Mouse (Mus musculus): ENCODE measurements around the gene Fam241b. TPM values are rescaled to one million over a fixed set of nuclear protein-coding genes. Genes with fewer than 3 reads are reported as not detected.
"Not testable (repeated sequence)": the region's sequence is repeated elsewhere in the genome, so short reads cannot be mapped to it uniquely, and the experiment has no call there.

Gene Fam241b
- polyA plus RNA-seq, 1 experiment from 2014 or later = 0.31 TPM

- 69% methylated on average over 6 of the region's 6 CpGs for WGBS (ENCODE audit: insufficient replicate concordance)
- no peaks in the 10 kb centered on the region for H3K9me3 ChIP-seq (replicated peaks)
- H3K27me3 ChIP-seq = no peaks in the 10 kb centered on the region; the same call in 1 of the 2 replicates
- no peak overlapping the region for H3K4me2 ChIP-seq
- no peaks in the 10 kb centered on the region for H3K4me1 ChIP-seq (replicated peaks)
- H3K36me3 ChIP-seq (replicated peaks) = no peaks in the 10 kb centered on the region
- H3K9ac ChIP-seq = no peak overlapping the region
- H3K4me3 ChIP-seq (replicated peaks) = no peak overlapping the region
- H3K27ac ChIP-seq (replicated peaks) = no peak overlapping the region
- no peak for ATAC-seq (ENCODE audit: insufficient read depth)
Measured at GRCm38 (mm10) chr10:62094401-62094800, 49.3 kb downstream of the Fam241b start.

- 30% methylated on average over 7 of the region's 7 CpGs for WGBS (ENCODE audit: insufficient replicate concordance)
- Histone ChIP-seq H3K4me3 (replicated peaks) (no peak overlapping the region), H3K9me3 (replicated peaks) (no peaks in the 10 kb centered on the region), H3K4me1 (replicated peaks) (no peaks in the 10 kb centered on the region), H3K27me3 (no peaks in the 10 kb centered on the region; the same call in 1 of the 2 replicates), H3K27ac (replicated peaks) (no peak overlapping the region), H3K36me3 (replicated peaks) (no peaks in the 10 kb centered on the region), H3K9ac (no peak overlapping the region), H3K4me2 (no peak overlapping the region)
- no peak for ATAC-seq (ENCODE audit: insufficient read depth)
Measured at GRCm38 (mm10) chr10:62093903-62094302, 49.8 kb downstream of the Fam241b start.

- H3K27me3 ChIP-seq = no peaks in the 10 kb centered on the region
Measured at GRCm38 (mm10) chr10:62089486-62089885, 54.2 kb downstream of the Fam241b start.

GRCm38 (mm10) chr10:62089071-62089470, 54.6 kb downstream of the Fam241b start:
- Histone ChIP-seq H3K36me3 (replicated peaks) (no peaks in the 10 kb centered on the region), H3K4me1 (replicated peaks) (no peaks in the 10 kb centered on the region), H3K9ac (no peak overlapping the region), H3K27ac (replicated peaks) (no peak overlapping the region), H3K4me3 (replicated peaks) (no peak overlapping the region), H3K4me2 (no peak overlapping the region), H3K9me3 (replicated peaks) (no peaks in the 10 kb centered on the region), H3K27me3 (no peaks in the 10 kb centered on the region)
- no peak for ATAC-seq (ENCODE audit: insufficient read depth)
- 53% methylated on average over 7 of the region's 7 CpGs for WGBS (ENCODE audit: insufficient replicate concordance)

More at GRCm38 (mm10) chr10:62089486-62089885, 54.2 kb downstream of the Fam241b start:
- Histone ChIP-seq H3K4me1 (replicated peaks) (no peaks in the 10 kb centered on the region), H3K9ac (no peak overlapping the region), H3K4me3 (replicated peaks) (no peak overlapping the region), H3K27ac (replicated peaks) (no peak overlapping the region), H3K4me2 (no peak overlapping the region), H3K36me3 (replicated peaks) (no peaks in the 10 kb centered on the region), H3K9me3 (replicated peaks) (no peaks in the 10 kb centered on the region)
- no peak for ATAC-seq (ENCODE audit: insufficient read depth)

GRCm38 (mm10) chr10:62088411-62088810, 55.3 kb downstream of the Fam241b start:
- Histone ChIP-seq H3K9me3 (replicated peaks) (no peaks in the 10 kb centered on the region), H3K9ac (no peak overlapping the region), H3K4me3 (replicated peaks) (no peak overlapping the region), H3K27ac (replicated peaks) (no peak overlapping the region), H3K27me3 (no peaks in the 10 kb centered on the region), H3K36me3 (replicated peaks) (no peaks in the 10 kb centered on the region), H3K4me1 (replicated peaks) (no peaks in the 10 kb centered on the region), H3K4me2 (no peak overlapping the region)
- no peak for ATAC-seq (ENCODE audit: insufficient read depth)
- WGBS (ENCODE audit: insufficient replicate concordance) = 50% methylated on average over 5 of the region's 5 CpGs

- H3K9me3 ChIP-seq (replicated peaks) = no peaks in the 10 kb centered on the region
- H3K36me3 ChIP-seq (replicated peaks) = no peaks in the 10 kb centered on the region
- H3K4me1 ChIP-seq (replicated peaks) = no peaks in the 10 kb centered on the region
- ATAC-seq (ENCODE audit: insufficient read depth) = no peak
- H3K4me3 ChIP-seq (replicated peaks) = no peak overlapping the region
- H3K27ac ChIP-seq (replicated peaks) = no peak overlapping the region
- no peak overlapping the region for H3K4me2 ChIP-seq
- H3K27me3 ChIP-seq = no peaks in the 10 kb centered on the region
- 79% methylated on average over 5 of the region's 5 CpGs for WGBS (ENCODE audit: insufficient replicate concordance)
- H3K9ac ChIP-seq = no peak overlapping the region
Measured at GRCm38 (mm10) chr10:62086826-62087225, 56.9 kb downstream of the Fam241b start.

- H3K9ac ChIP-seq = no peak overlapping the region
- H3K9me3 ChIP-seq (replicated peaks) = no peaks in the 10 kb centered on the region
- H3K36me3 ChIP-seq (replicated peaks) = no peaks in the 10 kb centered on the region
- H3K4me3 ChIP-seq (replicated peaks) = no peak overlapping the region
- no peak overlapping the region for H3K27ac ChIP-seq (replicated peaks)
- no peaks in the 10 kb centered on the region for H3K27me3 ChIP-seq
- ATAC-seq (ENCODE audit: insufficient read depth) = no peak
- 23% methylated on average over 2 of the region's 2 CpGs for WGBS (ENCODE audit: insufficient replicate concordance)
- H3K4me1 ChIP-seq (replicated peaks) = no peaks in the 10 kb centered on the region
- H3K4me2 ChIP-seq = no peak overlapping the region
Measured at GRCm38 (mm10) chr10:62086044-62086443, 57.7 kb downstream of the Fam241b start.

- 55% methylated on average over 11 of the region's 11 CpGs for whole genome bisulfite sequencing (ENCODE audit: insufficient replicate concordance)
- H3K9me3 ChIP-seq (replicated peaks) = no peaks in the 10 kb centered on the region
- no peaks in the 10 kb centered on the region for H3K27me3 ChIP-seq
- no peak overlapping the region for H3K9ac ChIP-seq
- ATAC-seq (ENCODE audit: insufficient read depth) = no peak
- H3K27ac ChIP-seq (replicated peaks) = no peak overlapping the region
- no peaks in the 10 kb centered on the region for H3K4me1 ChIP-seq (replicated peaks)
- H3K4me3 ChIP-seq (replicated peaks) = no peak overlapping the region
- no peak overlapping the region for H3K4me2 ChIP-seq
- no peaks in the 10 kb centered on the region for H3K36me3 ChIP-seq (replicated peaks)
Measured at GRCm38 (mm10) chr10:62076248-62077134, 67.2 kb downstream of the Fam241b start.

- not testable (repeated sequence) for H3K27ac ChIP-seq (replicated peaks); H3K4me2 ChIP-seq; H3K9ac ChIP-seq; H3K4me1 ChIP-seq (replicated peaks); H3K36me3 ChIP-seq (replicated peaks); H3K4me3 ChIP-seq (replicated peaks); H3K27me3 ChIP-seq; H3K9me3 ChIP-seq (replicated peaks); ATAC-seq (ENCODE audit: insufficient read depth)
- WGBS (ENCODE audit: insufficient replicate concordance) = 73% methylated on average over 14 of the region's 14 CpGs
Measured at GRCm38 (mm10) chr10:62071346-62071745, 72.4 kb downstream of the Fam241b start.

- ATAC-seq (ENCODE audit: insufficient read depth) = no peak
- H3K9ac ChIP-seq = no peak overlapping the region
- no peaks in the 10 kb centered on the region for H3K36me3 ChIP-seq (replicated peaks)
- H3K4me2 ChIP-seq = no peak overlapping the region
- H3K27ac ChIP-seq (replicated peaks) = no peak overlapping the region
- H3K4me3 ChIP-seq (replicated peaks) = no peak overlapping the region
- H3K4me1 ChIP-seq (replicated peaks) = no peaks in the 10 kb centered on the region; the same call in 1 of the 2 replicates
- no peaks in the 10 kb centered on the region for H3K27me3 ChIP-seq
- no peaks in the 10 kb centered on the region for H3K9me3 ChIP-seq (replicated peaks)
- 61% methylated on average over 8 of the region's 8 CpGs for WGBS (ENCODE audit: insufficient replicate concordance)
Measured at GRCm38 (mm10) chr10:62070636-62071035, 73.1 kb downstream of the Fam241b start.

- H3K9me3 ChIP-seq (replicated peaks) = no peaks in the 10 kb centered on the region
- H3K9ac ChIP-seq = no peak overlapping the region
- no peak for ATAC-seq (ENCODE audit: insufficient read depth)
- no peak overlapping the region for H3K27ac ChIP-seq (replicated peaks)
- H3K27me3 ChIP-seq = no peaks in the 10 kb centered on the region
- H3K4me2 ChIP-seq = no peak overlapping the region
- 69% methylated on average over 3 of the region's 3 CpGs for WGBS (ENCODE audit: insufficient replicate concordance)
- H3K4me1 ChIP-seq (replicated peaks) = no peaks in the 10 kb centered on the region; the same call in 1 of the 2 replicates
- no peaks in the 10 kb centered on the region for H3K36me3 ChIP-seq (replicated peaks)
- H3K4me3 ChIP-seq (replicated peaks) = no peak overlapping the region
Measured at GRCm38 (mm10) chr10:62069946-62070345, 73.8 kb downstream of the Fam241b start.

Measured in liver, embryonic 15.5 days (tissue).